Mouse (Mus musculus) splenic B cell, adult 2 months (primary cell): ENCODE data around the gene Sdccag8.
A peak's percentile ranks its signal among the peaks of the same experiment; 100 is the strongest.
"Not testable (repeated sequence)": the region's sequence is repeated elsewhere in the genome, so short reads cannot be mapped to it uniquely, and the experiment has no call there.

Experiments
- DNase-seq: peaks from one replicate; pipeline ENCODE4 v3.0.0-alpha.2; 2011; ENCODE audit warnings: low read depth, low spot score
- H3K27me3 ChIP-seq: 2 replicates; pipeline ENCODE4 v1.6.1; 2012; ENCODE audit warnings: mild to moderate bottlenecking, low read length, moderate library complexity, mixed read lengths; ENCODE audit not compliant: control insufficient read depth, poor library complexity, insufficient read depth, severe bottlenecking
- H3K36me3 ChIP-seq: 2 replicates; pipeline ENCODE4 v1.6.1; 2012; ENCODE audit warnings: mild to moderate bottlenecking, low read length, moderate library complexity, mixed read lengths; ENCODE audit not compliant: control insufficient read depth, poor library complexity, insufficient read depth, severe bottlenecking

Sdccag8 gene

GRCm38 (mm10) chr1:176836562-176836961, 22.1 kb downstream of the Sdccag8 start:
- not testable (repeated sequence) for H3K36me3 ChIP-seq

GRCm38 (mm10) chr1:176845082-176845977, 30.9 kb downstream of the Sdccag8 start:
- DNase-seq, result no peak
- Histone ChIP-seq H3K36me3 (0 out of 2 replicates have a peak, but pooled peaks cover 1% of the 10 kb centered on the region), H3K27me3 (no peaks in the 10 kb centered on the region)

More at GRCm38 (mm10) chr1:176836562-176836961, 22.1 kb downstream of the Sdccag8 start:
- H3K27me3 ChIP-seq, DNase-seq: not testable (repeated sequence)

- no peak for DNase-seq
- Histone ChIP-seq H3K27me3 (no peaks in the 10 kb centered on the region), H3K36me3 (0 out of 2 replicates have a peak, but pooled peaks cover 3% of the 10 kb centered on the region)
These were observed 32.8 kb downstream of the Sdccag8 start for GRCm38 (mm10) chr1:176847118-176847859.

- DNase-seq, result no peak
- no peaks in the 10 kb centered on the region for H3K27me3 ChIP-seq
- 0 out of 2 replicates have a peak, but pooled peaks cover 3% of the 10 kb centered on the region for H3K36me3 ChIP-seq
These were observed 34.3 kb downstream of the Sdccag8 start for GRCm38 (mm10) chr1:176848613-176849290.

- DNase-seq, result no peak
- no peaks in the 10 kb centered on the region for H3K27me3 ChIP-seq
- H3K36me3 ChIP-seq, result 0 out of 2 replicates have a peak, but pooled peaks cover 3% of the 10 kb centered on the region
These were observed 34.9 kb downstream of the Sdccag8 start for GRCm38 (mm10) chr1:176849377-176849776.

- no peak for DNase-seq
- Histone ChIP-seq H3K27me3 (no peaks in the 10 kb centered on the region), H3K36me3 (peaks cover 7% of the 10 kb centered on the region; the same call in 1 of the 2 replicates)
These were observed 36.9 kb downstream of the Sdccag8 start for GRCm38 (mm10) chr1:176851401-176851800.

GRCm38 (mm10) chr1:176852813-176853590, 38.5 kb downstream of the Sdccag8 start:
- no peaks in the 10 kb centered on the region for H3K27me3 ChIP-seq
- peak; percentile 9 for DNase-seq
- H3K36me3 ChIP-seq, result peaks cover 7% of the 10 kb centered on the region; the same call in 1 of the 2 replicates

- no peaks in the 10 kb centered on the region for H3K27me3 ChIP-seq
These were observed 47.7 kb downstream of the Sdccag8 start for GRCm38 (mm10) chr1:176861981-176862644.

GRCm38 (mm10) chr1:176870501-176870900, 56.0 kb downstream of the Sdccag8 start:
- peaks cover 1% of the 10 kb centered on the region for H3K36me3 ChIP-seq
- no peak for DNase-seq
- no peaks in the 10 kb centered on the region; the same call in 1 of the 2 replicates for H3K27me3 ChIP-seq

More at GRCm38 (mm10) chr1:176861981-176862644, 47.7 kb downstream of the Sdccag8 start:
- DNase-seq, result peak; percentile 87
- H3K36me3 ChIP-seq, result peaks cover 2% of the 10 kb centered on the region; the same call in 1 of the 2 replicates

GRCm38 (mm10) chr1:176871975-176872374, 57.5 kb downstream of the Sdccag8 start:
- no peaks in the 10 kb centered on the region; the same call in 1 of the 2 replicates for H3K27me3 ChIP-seq
- no peak for DNase-seq
- peaks cover 1% of the 10 kb centered on the region for H3K36me3 ChIP-seq

- DNase-seq, result no peak
- Histone ChIP-seq H3K27me3 (no peaks in the 10 kb centered on the region; the same call in 1 of the 2 replicates), H3K36me3 (peaks cover 1% of the 10 kb centered on the region)
These were observed 59.0 kb downstream of the Sdccag8 start for GRCm38 (mm10) chr1:176873463-176873862.

GRCm38 (mm10) chr1:176874155-176874554, 59.7 kb downstream of the Sdccag8 start:
- Histone ChIP-seq H3K36me3 (peaks cover 1% of the 10 kb centered on the region), H3K27me3 (no peaks in the 10 kb centered on the region; the same call in 1 of the 2 replicates)
- DNase-seq, result no peak

- Histone ChIP-seq H3K36me3 (no peaks in the 10 kb centered on the region), H3K27me3 (no peaks in the 10 kb centered on the region; the same call in 1 of the 2 replicates)
- DNase-seq, result peak; percentile 72
These were observed 63.3 kb downstream of the Sdccag8 start for GRCm38 (mm10) chr1:176877756-176878155.
